Mouse (Mus musculus): ENCODE measurements around the gene Sfxn5. TPM values are rescaled to one million over a fixed set of nuclear protein-coding genes. Genes with fewer than 3 reads are reported as not detected.

Sfxn5 gene
- polyA plus RNA-seq, 1 experiment, result 3.5 TPM

GRCm38 (mm10) chr6:85377876-85378275 is 44.7 kb upstream of the Sfxn5 start:
- H3K36me3 ChIP-seq (ENCODE audit: control insufficient read depth, insufficient read depth, low read length), result no peaks in the 10 kb centered on the region
- 82% methylated on average over 5 of the region's 5 CpGs for WGBS
- no peaks in the 10 kb centered on the region; the same call in none of the 2 replicates for H3K27me3 ChIP-seq (ENCODE audit: control insufficient read depth, insufficient read depth, low read length)
- no peak overlapping the region for H3K4me3 ChIP-seq (ENCODE audit: extremely low read depth, insufficient read depth, insufficient read length)
- no peak for TF ChIP-seq CTCF (IDR thresholded peaks at IDR 0.05; ENCODE audit: extremely low read depth, insufficient read depth, insufficient read length, insufficient replicate concordance)
- TF ChIP-seq POLR2A (IDR thresholded peaks at IDR 0.05; ENCODE audit: low read depth, low read length), result no peak
- peaks cover 9% of the 10 kb centered on the region for H3K4me1 ChIP-seq (ENCODE audit: control insufficient read depth, insufficient read depth, insufficient read length)
- H3K27ac ChIP-seq (ENCODE audit: insufficient read depth, low read length), result no peak overlapping the region
- no peak for DNase-seq (ENCODE audit: low read depth in 1 of 2, low spot score in 2 of 2)

- TF ChIP-seq CTCF (IDR thresholded peaks at IDR 0.05; ENCODE audit: extremely low read depth, insufficient read depth, insufficient read length, insufficient replicate concordance), result no peak
- TF ChIP-seq POLR2A (IDR thresholded peaks at IDR 0.05; ENCODE audit: low read depth, low read length), result no peak
- Histone ChIP-seq H3K27ac (ENCODE audit: insufficient read depth, low read length) (no peak overlapping the region), H3K36me3 (ENCODE audit: control insufficient read depth, insufficient read depth, low read length) (no peaks in the 10 kb centered on the region), H3K4me3 (ENCODE audit: extremely low read depth, insufficient read depth, insufficient read length) (no peak overlapping the region), H3K4me1 (ENCODE audit: control insufficient read depth, insufficient read depth, insufficient read length) (peaks cover 9% of the 10 kb centered on the region), H3K27me3 (ENCODE audit: control insufficient read depth, insufficient read depth, low read length) (no peaks in the 10 kb centered on the region; the same call in none of the 2 replicates)
- no peak for DNase-seq (ENCODE audit: low read depth in 1 of 2, low spot score in 2 of 2)
- 74% methylated on average over 4 of the region's 4 CpGs for WGBS
These were observed 44.0 kb upstream of the Sfxn5 start for GRCm38 (mm10) chr6:85377066-85377734.

- TF ChIP-seq POLR2A (IDR thresholded peaks at IDR 0.05; ENCODE audit: low read depth, low read length) (no peak), CTCF (IDR thresholded peaks at IDR 0.05; ENCODE audit: extremely low read depth, insufficient read depth, insufficient read length, insufficient replicate concordance) (no peak)
- peak; percentile 93 to 96 for DNase-seq (ENCODE audit: low read depth in 1 of 2, low spot score in 2 of 2)
- H3K27me3 ChIP-seq (ENCODE audit: control insufficient read depth, insufficient read depth, low read length), result no peaks in the 10 kb centered on the region; the same call in none of the 2 replicates
- H3K4me3 ChIP-seq (ENCODE audit: extremely low read depth, insufficient read depth, insufficient read length), result peak overlapping the region; percentile 77
- peaks cover 3% of the 10 kb centered on the region for H3K4me1 ChIP-seq (ENCODE audit: control insufficient read depth, insufficient read depth, insufficient read length)
- H3K36me3 ChIP-seq (ENCODE audit: control insufficient read depth, insufficient read depth, low read length), result no peaks in the 10 kb centered on the region
- no peak overlapping the region for H3K27ac ChIP-seq (ENCODE audit: insufficient read depth, low read length)
- WGBS, result 1% methylated on average over 19 of the region's 19 CpGs
These were observed 41.5 kb upstream of the Sfxn5 start for GRCm38 (mm10) chr6:85374734-85375114.

DNA sequence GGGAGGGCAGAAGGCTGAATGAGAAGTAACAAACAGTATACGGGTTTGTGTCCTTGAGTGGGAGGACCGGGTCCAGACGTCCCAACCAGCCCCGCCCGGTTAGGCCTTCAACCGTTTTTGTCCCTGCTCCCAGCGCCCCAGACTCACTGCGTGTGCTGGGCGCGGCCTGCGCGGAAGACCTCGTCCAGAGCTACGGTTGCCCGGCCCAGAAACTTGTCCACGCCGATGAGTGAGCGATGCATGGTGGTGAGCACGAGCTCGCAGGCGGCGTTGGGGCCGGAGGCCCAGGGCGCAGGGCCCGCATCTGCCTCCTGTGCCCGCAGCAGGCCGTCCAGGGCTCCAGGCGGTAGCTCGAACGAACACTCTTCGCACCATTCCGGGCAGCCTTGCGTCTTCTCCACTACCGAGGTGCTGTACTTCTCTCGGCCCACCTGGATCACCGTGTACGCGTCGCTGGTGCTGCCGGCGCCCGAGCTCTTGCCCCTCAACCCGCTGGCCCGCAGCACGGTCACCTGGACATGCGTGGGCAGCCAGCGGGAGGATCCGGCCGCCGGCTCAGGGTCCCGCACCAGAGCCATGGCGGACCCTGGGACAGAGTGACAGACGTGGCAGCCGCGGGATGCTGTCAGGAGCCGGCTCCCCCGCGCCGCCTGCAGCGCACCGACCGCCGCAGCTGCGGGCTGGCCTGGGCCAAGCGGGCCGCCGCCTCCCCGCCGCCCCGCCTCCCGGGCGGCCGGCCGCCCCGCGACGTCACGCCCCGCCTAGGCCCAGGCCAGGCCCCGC is 40.9 kb upstream of the Sfxn5 start, which contains the start of gene Rab11fip5:
Gene Rab11fip5, minus strand, starts transcription at position 684 of the 783 bp plus-strand sequence.
- peaks cover 3% of the 10 kb centered on the region for H3K4me1 ChIP-seq (ENCODE audit: control insufficient read depth, insufficient read depth, insufficient read length)
- peak in 1 of 2 experiments; percentile 11 for DNase-seq (ENCODE audit: low read depth in 1 of 2, low spot score in 2 of 2)
- WGBS, result 5% methylated on average over 80 of the region's 80 CpGs
- H3K4me3 ChIP-seq (ENCODE audit: extremely low read depth, insufficient read depth, insufficient read length), result peak within 1 kb of the TSS; percentile 77
- no peaks in the 10 kb centered on the region; the same call in none of the 2 replicates for H3K27me3 ChIP-seq (ENCODE audit: control insufficient read depth, insufficient read depth, low read length)
- peak within 1 kb of the TSS; percentile 46; the same call in 1 of the 2 replicates for H3K27ac ChIP-seq (ENCODE audit: insufficient read depth, low read length)
- H3K36me3 ChIP-seq (ENCODE audit: control insufficient read depth, insufficient read depth, low read length), result no peaks in the 10 kb centered on the region
- TF ChIP-seq POLR2A (IDR thresholded peaks at IDR 0.05; ENCODE audit: low read depth, low read length) (no peak), CTCF (IDR thresholded peaks at IDR 0.05; ENCODE audit: extremely low read depth, insufficient read depth, insufficient read length, insufficient replicate concordance) (no peak)

GRCm38 (mm10) chr6:85373066-85373860 is 40.0 kb upstream of the Sfxn5 start:
- H3K4me3 ChIP-seq (ENCODE audit: extremely low read depth, insufficient read depth, insufficient read length), result peak overlapping the region; percentile 67; the same call in 1 of the 2 replicates
- peaks cover 3% of the 10 kb centered on the region for H3K4me1 ChIP-seq (ENCODE audit: control insufficient read depth, insufficient read depth, insufficient read length)
- 79% methylated on average over 10 of the region's 10 CpGs for WGBS
- TF ChIP-seq CTCF (IDR thresholded peaks at IDR 0.05; ENCODE audit: extremely low read depth, insufficient read depth, insufficient read length, insufficient replicate concordance), result no peak
- no peak for TF ChIP-seq POLR2A (IDR thresholded peaks at IDR 0.05; ENCODE audit: low read depth, low read length)
- 0 out of 2 replicates have a peak overlapping the region, but pooled peaks have one; percentile 37 for H3K27ac ChIP-seq (ENCODE audit: insufficient read depth, low read length)
- no peaks in the 10 kb centered on the region; the same call in none of the 2 replicates for H3K27me3 ChIP-seq (ENCODE audit: control insufficient read depth, insufficient read depth, low read length)
- no peak for DNase-seq (ENCODE audit: low read depth in 1 of 2, low spot score in 2 of 2)
- H3K36me3 ChIP-seq (ENCODE audit: control insufficient read depth, insufficient read depth, low read length), result no peaks in the 10 kb centered on the region

- peaks cover 3% of the 10 kb centered on the region for H3K4me1 ChIP-seq (ENCODE audit: control insufficient read depth, insufficient read depth, insufficient read length)
- WGBS, result 80% methylated on average over 2 of the region's 2 CpGs
These were observed 39.3 kb upstream of the Sfxn5 start for GRCm38 (mm10) chr6:85372496-85372895.

More at GRCm38 (mm10) chr6:85372496-85372895, 39.3 kb upstream of the Sfxn5 start:
- no peaks in the 10 kb centered on the region for H3K36me3 ChIP-seq (ENCODE audit: control insufficient read depth, insufficient read depth, low read length)
- peak overlapping the region; percentile 37 for H3K27ac ChIP-seq (ENCODE audit: insufficient read depth, low read length)
- H3K4me3 ChIP-seq (ENCODE audit: extremely low read depth, insufficient read depth, insufficient read length), result no peak overlapping the region
- DNase-seq (ENCODE audit: low read depth in 1 of 2, low spot score in 2 of 2), result no peak
- TF ChIP-seq POLR2A (IDR thresholded peaks at IDR 0.05; ENCODE audit: low read depth, low read length), result no peak
- TF ChIP-seq CTCF (IDR thresholded peaks at IDR 0.05; ENCODE audit: extremely low read depth, insufficient read depth, insufficient read length, insufficient replicate concordance), result no peak
- no peaks in the 10 kb centered on the region; the same call in 1 of the 2 replicates for H3K27me3 ChIP-seq (ENCODE audit: control insufficient read depth, insufficient read depth, low read length)

Data from spleen, adult 2 months (tissue).